Mouse (Mus musculus) cortical plate, adult 2 months (tissue): Measurements from ENCODE around the gene Eif3b.

Experiments
- CTCF ChIP-seq: fragments of 200-500 bp; IDR thresholded peaks from 2 replicates; pipeline ENCODE4 v1.5.1; 2011; ENCODE audit warnings: mild to moderate bottlenecking, control low read depth, low read length; ENCODE audit not compliant: insufficient read depth; ENCODE audit errors: extremely low read depth
- POLR2A ChIP-seq: fragments of 200-500 bp; IDR thresholded peaks from 2 replicates; pipeline ENCODE4 v1.6.1; 2011; ENCODE audit warnings: mild to moderate bottlenecking, low read length, control low read depth; ENCODE audit not compliant: insufficient read depth; ENCODE audit errors: extremely low read depth

DNA sequence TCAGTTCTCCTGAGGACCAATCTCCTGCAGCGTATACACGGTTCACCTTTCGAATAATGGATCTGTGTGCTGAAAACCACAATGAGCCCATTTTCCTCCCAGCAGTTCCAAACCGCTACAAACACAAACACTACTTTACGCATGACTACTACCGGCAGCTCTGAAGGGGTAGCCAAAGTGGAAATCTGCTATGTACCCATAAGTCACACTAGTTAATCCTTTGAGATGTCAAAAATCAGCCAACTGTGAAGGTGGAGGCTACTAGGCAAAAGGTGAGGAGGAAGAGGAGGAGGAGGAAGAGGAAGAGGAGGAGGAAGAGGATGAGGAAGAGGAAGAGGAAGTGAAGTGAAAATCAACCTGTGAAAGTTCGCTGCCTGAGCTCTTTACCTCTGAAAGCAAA, 31.9 kb upstream of the Eif3b start:
- TF ChIP-seq POLR2A (no peak), CTCF (no peak)
